ENCODE assay signal across 8 mouse cellular contexts in genomic region chr8:44998275-44998674, GRCm38 (mm10).
A peak's percentile ranks its signal among the peaks of the same experiment; 100 is the strongest.
DNase-seq lines count a peak whose midpoint lies in the region; ATAC-seq and TF ChIP-seq lines count a peak whose summit lies in the region.

No protein-coding gene starts in this region.

- no peak for TF ChIP-seq POLR2A in kidney, adult 2 months (IDR thresholded peaks at IDR 0.05; ENCODE audit: low read depth, low read length)

- no peak overlapping the region for H3K9ac ChIP-seq in kidney, embryonic 15.5 days
- H3K9ac ChIP-seq in embryonic facial prominence, embryonic 15.5 days: no peak overlapping the region
- no peak overlapping the region for H3K9ac ChIP-seq in hindbrain, embryonic 15.5 days
- H3K9ac ChIP-seq in midbrain, embryonic 16.5 days (ENCODE audit: low read depth, low read length): no peak overlapping the region

- H3K27me3 ChIP-seq in kidney, embryonic 15.5 days: 0 out of 2 replicates have a peak, but pooled peaks cover 4% of the 10 kb centered on the region
- H3K27me3 ChIP-seq in kidney, adult 2 months (replicated peaks; ENCODE audit: control insufficient read depth, insufficient read depth, low read length): no peaks in the 10 kb centered on the region
- no peaks in the 10 kb centered on the region for H3K27me3 ChIP-seq in embryonic facial prominence, embryonic 15.5 days
- no peaks in the 10 kb centered on the region for H3K27me3 ChIP-seq in hindbrain, embryonic 15.5 days
- H3K27me3 ChIP-seq in midbrain, embryonic 16.5 days (ENCODE audit: control insufficient read depth, insufficient read depth, low read depth, low read length): no peaks in the 10 kb centered on the region

- peak overlapping the region; percentile 69 for H3K27ac ChIP-seq in kidney, embryonic 15.5 days
- H3K27ac ChIP-seq in kidney, adult 2 months (ENCODE audit: insufficient read depth, low read depth, low read length): no peak overlapping the region
- H3K27ac ChIP-seq in embryonic facial prominence, embryonic 15.5 days (replicated peaks): peak overlapping the region; percentile 48
- peak overlapping the region; percentile 77 for H3K27ac ChIP-seq in hindbrain, embryonic 15.5 days (replicated peaks)
- H3K27ac ChIP-seq in midbrain, embryonic 16.5 days (ENCODE audit: low read length): no peak overlapping the region; the same call in 1 of the 2 replicates

- DNase-seq in kidney, adult 2 months: no peak
- no peak for DNase-seq in thymus, postnatal 36 days
- DNase-seq in ovary, postnatal 14 days (ENCODE audit: low spot score): no peak
- no peak for DNase-seq in yolk sac, embryonic 10.5 days (ENCODE audit: low spot score)

- peak overlapping the region; percentile 32 for H3K4me2 ChIP-seq in kidney, embryonic 15.5 days
- peak overlapping the region; percentile 24 for H3K4me2 ChIP-seq in embryonic facial prominence, embryonic 15.5 days (replicated peaks)
- peak overlapping the region; percentile 38 for H3K4me2 ChIP-seq in hindbrain, embryonic 15.5 days
- peak overlapping the region; percentile 41 for H3K4me2 ChIP-seq in midbrain, embryonic 16.5 days (ENCODE audit: low read length)

- WGBS in kidney, embryonic 15.5 days: 19% methylated on average over 9 of the region's 9 CpGs
- WGBS in kidney, adult 2 months: 35% methylated on average over 9 of the region's 9 CpGs
- 40% methylated on average over 9 of the region's 9 CpGs for WGBS in embryonic facial prominence, embryonic 15.5 days
- 32% methylated on average over 9 of the region's 9 CpGs for WGBS in hindbrain, embryonic 15.5 days
- 22% methylated on average over 9 of the region's 9 CpGs for WGBS in midbrain, embryonic 16.5 days

- no peak for TF ChIP-seq CTCF in kidney, adult 2 months (conservative IDR thresholded peaks at IDR 0.05; ENCODE audit: insufficient read depth, insufficient read length, low read depth, low read length)

- no peak overlapping the region for H3K4me3 ChIP-seq in kidney, embryonic 15.5 days (replicated peaks)
- H3K4me3 ChIP-seq in kidney, adult 2 months (ENCODE audit: insufficient read depth, low read depth, low read length): no peak overlapping the region
- no peak overlapping the region for H3K4me3 ChIP-seq in embryonic facial prominence, embryonic 15.5 days (replicated peaks)
- peak overlapping the region; percentile 5; the same call in 1 of the 2 replicates for H3K4me3 ChIP-seq in hindbrain, embryonic 15.5 days
- peak overlapping the region; percentile 1; the same call in 1 of the 2 replicates for H3K4me3 ChIP-seq in midbrain, embryonic 16.5 days (ENCODE audit: low read depth, low read length)

- H3K9me3 ChIP-seq in kidney, embryonic 15.5 days (replicated peaks): no peaks in the 10 kb centered on the region
- no peaks in the 10 kb centered on the region for H3K9me3 ChIP-seq in embryonic facial prominence, embryonic 15.5 days (replicated peaks)
- H3K9me3 ChIP-seq in hindbrain, embryonic 15.5 days: no peaks in the 10 kb centered on the region
- no peaks in the 10 kb centered on the region for H3K9me3 ChIP-seq in midbrain, embryonic 16.5 days (replicated peaks; ENCODE audit: control insufficient read depth, low read length, poor library complexity, severe bottlenecking)

- ATAC-seq in kidney, embryonic 15.5 days (replicated peaks; ENCODE audit: low FRiP score): no peak
- ATAC-seq in embryonic facial prominence, embryonic 15.5 days (ENCODE audit: insufficient number of reproducible peaks, low FRiP score, low TSS enrichment, low read depth): no peak
- no peak for ATAC-seq in hindbrain, embryonic 15.5 days (ENCODE audit: low FRiP score, low read depth)
- no peak for ATAC-seq in midbrain, embryonic 16.5 days

- H3K4me1 ChIP-seq in kidney, embryonic 15.5 days: peaks cover 78% of the 10 kb centered on the region
- peaks cover 21% of the 10 kb centered on the region for H3K4me1 ChIP-seq in kidney, adult 2 months (ENCODE audit: control insufficient read depth, insufficient read depth, low read length)
- peaks cover 57% of the 10 kb centered on the region for H3K4me1 ChIP-seq in embryonic facial prominence, embryonic 15.5 days
- H3K4me1 ChIP-seq in hindbrain, embryonic 15.5 days (replicated peaks): peaks cover 47% of the 10 kb centered on the region
- H3K4me1 ChIP-seq in midbrain, embryonic 16.5 days (ENCODE audit: control insufficient read depth, insufficient read depth, low read length): peaks cover 16% of the 10 kb centered on the region

- H3K36me3 ChIP-seq in kidney, embryonic 15.5 days: no peaks in the 10 kb centered on the region
- H3K36me3 ChIP-seq in kidney, adult 2 months (ENCODE audit: control insufficient read depth, insufficient read depth, low read length): no peaks in the 10 kb centered on the region
- H3K36me3 ChIP-seq in embryonic facial prominence, embryonic 15.5 days: no peaks in the 10 kb centered on the region
- H3K36me3 ChIP-seq in hindbrain, embryonic 15.5 days: no peaks in the 10 kb centered on the region
- no peaks in the 10 kb centered on the region for H3K36me3 ChIP-seq in midbrain, embryonic 16.5 days (ENCODE audit: control insufficient read depth, insufficient read depth, low read length)

Comparison
In these comparisons a context has a peak if more than half of its experiments do, and no peak if none do; other contexts are left out.
1. H3K27ac ChIP-seq: peak in kidney, embryonic 15.5 days (single experiment), embryonic facial prominence, embryonic 15.5 days (single experiment) and hindbrain, embryonic 15.5 days (single experiment); none in kidney, adult 2 months (single experiment) and midbrain, embryonic 16.5 days (single experiment).
2. H3K4me3 ChIP-seq: peak in hindbrain, embryonic 15.5 days (single experiment) and midbrain, embryonic 16.5 days (single experiment); none in kidney, embryonic 15.5 days (single experiment), kidney, adult 2 months (single experiment) and embryonic facial prominence, embryonic 15.5 days (single experiment).
3. Peak in every context shown above with its lines, with median percentiles within 50 percentile points of each other: H3K4me2 ChIP-seq.